Mouse (Mus musculus) ES-E14 (cell line): ENCODE results near the gene Dnaja3.
"Not testable (repeated sequence)": the region's sequence is repeated elsewhere in the genome, so short reads cannot be mapped to it uniquely, and the experiment has no call there.

Experiments used
- CHD2 ChIP-seq: IDR thresholded peaks from 2 replicates; pipeline ENCODE4 v1.6.1; 2014; ENCODE audit warnings: mild to moderate bottlenecking, low read depth, low read length, inconsistent platforms
- HCFC1 ChIP-seq: IDR thresholded peaks from 2 replicates; pipeline ENCODE4 v1.6.1; 2012; ENCODE audit warnings: low read length, inconsistent platforms, borderline replicate concordance; ENCODE audit not compliant: insufficient read depth
- MAFK ChIP-seq: IDR thresholded peaks from 2 replicates; pipeline ENCODE4 v1.6.1; 2014; ENCODE audit warnings: mild to moderate bottlenecking, low read depth, low read length, inconsistent platforms; ENCODE audit not compliant: insufficient read depth
- ZC3H11A ChIP-seq: IDR thresholded peaks from 2 replicates; pipeline ENCODE4 v1.6.1; 2012; ENCODE audit warnings: low read depth, mild to moderate bottlenecking, inconsistent platforms, low read length, borderline replicate concordance
- ZNF384 ChIP-seq: IDR thresholded peaks from 2 replicates; pipeline ENCODE4 v1.6.1; 2012; ENCODE audit warnings: low read depth, low read length, inconsistent platforms

DNA sequence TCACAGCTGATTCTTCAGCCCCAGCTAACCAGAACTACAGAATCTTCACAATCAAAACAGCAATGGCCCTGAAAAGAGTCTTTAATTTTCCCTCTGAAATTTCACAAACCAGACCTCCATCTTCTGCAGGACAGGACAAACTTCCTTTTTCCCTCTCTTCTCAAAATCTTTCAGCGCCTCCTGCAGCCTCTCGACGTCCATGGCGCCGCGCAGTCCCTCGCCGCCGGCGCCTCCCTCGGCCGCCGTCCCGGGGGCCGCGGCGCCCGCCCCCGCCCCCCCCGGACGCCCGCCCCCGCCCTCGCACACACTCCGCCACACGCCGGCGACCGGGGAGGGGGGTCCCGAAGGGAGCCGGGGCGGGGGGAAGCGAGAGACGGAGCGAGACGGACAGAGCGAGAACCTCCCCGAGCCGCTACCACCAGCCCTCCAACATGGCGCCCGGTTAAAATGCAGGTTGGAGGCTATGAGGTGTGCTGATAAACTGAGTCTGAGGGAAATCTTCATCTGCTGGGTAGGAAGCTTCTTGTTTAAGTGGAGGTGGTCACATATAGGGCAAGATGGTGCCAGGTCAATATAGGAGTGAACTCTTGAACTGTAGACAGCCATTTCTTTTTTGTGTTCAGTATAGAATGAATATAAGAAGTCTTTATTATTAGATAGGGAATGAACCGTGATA lies 117.0 kb downstream of the Dnaja3 start:
- TF ChIP-seq MAFK, ZNF384, HCFC1, ZC3H11A, CHD2: not testable (repeated sequence)
